Comparison of ENCODE assay signal across 29 mouse cellular contexts in genomic region chr11:28889538-28889937, GRCm38 (mm10). TPM values are rescaled to one million over a fixed set of nuclear protein-coding genes. Genes with fewer than 3 reads are reported as not detected.
"Had no signal": no experiment of that assay in that cellular context is flagged by ENCODE, and none has a peak within 500 bp of the region (broad histone marks: within the 10 kb centered on the region; RNA-seq: fewer than 3 reads in every experiment).

No protein-coding gene starts in this region.

- H3K9ac ChIP-seq: embryonic facial prominence, embryonic 12.5 days; embryonic facial prominence, embryonic 13.5 days; embryonic facial prominence, embryonic 15.5 days; forebrain, embryonic 12.5 days; forebrain, embryonic 13.5 days; forebrain, embryonic 15.5 days; forebrain, postnatal 0 days had no signal

- DNase-seq: cerebellum, adult 8-10 months; cerebellum, adult 9-10 months; cerebellum, adult 9-11 months; cerebellum, postnatal 10 days; cerebellum, postnatal 14 days; cerebellum, postnatal 25 days; cerebellum, postnatal 36 days; embryo, embryonic 11 days; forebrain, postnatal 0 days; gastrocnemius, adult 2 months; gastrocnemius, postnatal 10 days; gastrocnemius, postnatal 14 days; gastrocnemius, postnatal 25 days; gastrocnemius, postnatal 36 days; heart, adult 18-20 months; heart, adult 2 months had no signal

- H3K27me3 ChIP-seq: embryonic facial prominence, embryonic 12.5 days; embryonic facial prominence, embryonic 13.5 days; embryonic facial prominence, embryonic 15.5 days; forebrain, embryonic 12.5 days; forebrain, embryonic 13.5 days; forebrain, embryonic 15.5 days had no signal

- H3K36me3 ChIP-seq: embryonic facial prominence, embryonic 10.5 days; embryonic facial prominence, embryonic 12.5 days; embryonic facial prominence, embryonic 13.5 days; embryonic facial prominence, embryonic 15.5 days; forebrain, embryonic 10.5 days; forebrain, embryonic 12.5 days; forebrain, embryonic 15.5 days had no signal

- H3K4me1 ChIP-seq: embryonic facial prominence, embryonic 10.5 days; embryonic facial prominence, embryonic 12.5 days; embryonic facial prominence, embryonic 13.5 days; embryonic facial prominence, embryonic 15.5 days; forebrain, embryonic 10.5 days; forebrain, embryonic 12.5 days; forebrain, embryonic 13.5 days; forebrain, embryonic 15.5 days had no signal

- H3K4me2 ChIP-seq: embryonic facial prominence, embryonic 12.5 days; embryonic facial prominence, embryonic 13.5 days; embryonic facial prominence, embryonic 15.5 days; forebrain, embryonic 12.5 days; forebrain, embryonic 13.5 days; forebrain, embryonic 15.5 days had no signal

- H3K27ac ChIP-seq: embryonic facial prominence, embryonic 10.5 days; embryonic facial prominence, embryonic 12.5 days; embryonic facial prominence, embryonic 13.5 days; embryonic facial prominence, embryonic 15.5 days; forebrain, embryonic 10.5 days; forebrain, embryonic 12.5 days; forebrain, embryonic 13.5 days; forebrain, embryonic 15.5 days; gastrocnemius, adult 2 months; heart, adult 2 months had no signal

- ATAC-seq: forebrain, embryonic 13.5 days; forebrain, embryonic 14.5 days; forebrain, embryonic 15.5 days; forebrain, embryonic 16.5 days; forebrain, postnatal 0 days had no signal

- H3K4me3 ChIP-seq: embryonic facial prominence, embryonic 10.5 days; embryonic facial prominence, embryonic 12.5 days; embryonic facial prominence, embryonic 13.5 days; embryonic facial prominence, embryonic 15.5 days; erythroblast, embryonic 14.5 days; forebrain, embryonic 10.5 days; forebrain, embryonic 12.5 days; forebrain, embryonic 13.5 days; forebrain, embryonic 15.5 days; gastrocnemius, adult 2 months; heart, adult 2 months had no signal

- H3K9me3 ChIP-seq: embryonic facial prominence, embryonic 10.5 days; embryonic facial prominence, embryonic 12.5 days; embryonic facial prominence, embryonic 13.5 days; embryonic facial prominence, embryonic 15.5 days; forebrain, embryonic 10.5 days; forebrain, embryonic 12.5 days; forebrain, embryonic 13.5 days; forebrain, embryonic 15.5 days had no signal

RNA-seq across cellular contexts. Expression of gene Efemp1, which starts 36.5 kb away (rescaled TPM):
- total RNA-seq: common myeloid progenitor, adult 5-6 weeks; granulocyte monocyte progenitor cell, adult 5-6 weeks had no signal
- polyA plus RNA-seq: erythroblast, embryonic 14.5 days had no signal
